Mouse (Mus musculus): Measurements from ENCODE around the gene Wdr20. TPM values are rescaled to one million over a fixed set of nuclear protein-coding genes. Genes with fewer than 3 reads are reported as not detected.
"Not testable (repeated sequence)": the region's sequence is repeated elsewhere in the genome, so short reads cannot be mapped to it uniquely, and the experiment has no call there.

Gene Wdr20
- total RNA-seq (2022), result 10 to 100 TPM; 13.3 to 19.9 (median 15.9) TPM

DNA sequence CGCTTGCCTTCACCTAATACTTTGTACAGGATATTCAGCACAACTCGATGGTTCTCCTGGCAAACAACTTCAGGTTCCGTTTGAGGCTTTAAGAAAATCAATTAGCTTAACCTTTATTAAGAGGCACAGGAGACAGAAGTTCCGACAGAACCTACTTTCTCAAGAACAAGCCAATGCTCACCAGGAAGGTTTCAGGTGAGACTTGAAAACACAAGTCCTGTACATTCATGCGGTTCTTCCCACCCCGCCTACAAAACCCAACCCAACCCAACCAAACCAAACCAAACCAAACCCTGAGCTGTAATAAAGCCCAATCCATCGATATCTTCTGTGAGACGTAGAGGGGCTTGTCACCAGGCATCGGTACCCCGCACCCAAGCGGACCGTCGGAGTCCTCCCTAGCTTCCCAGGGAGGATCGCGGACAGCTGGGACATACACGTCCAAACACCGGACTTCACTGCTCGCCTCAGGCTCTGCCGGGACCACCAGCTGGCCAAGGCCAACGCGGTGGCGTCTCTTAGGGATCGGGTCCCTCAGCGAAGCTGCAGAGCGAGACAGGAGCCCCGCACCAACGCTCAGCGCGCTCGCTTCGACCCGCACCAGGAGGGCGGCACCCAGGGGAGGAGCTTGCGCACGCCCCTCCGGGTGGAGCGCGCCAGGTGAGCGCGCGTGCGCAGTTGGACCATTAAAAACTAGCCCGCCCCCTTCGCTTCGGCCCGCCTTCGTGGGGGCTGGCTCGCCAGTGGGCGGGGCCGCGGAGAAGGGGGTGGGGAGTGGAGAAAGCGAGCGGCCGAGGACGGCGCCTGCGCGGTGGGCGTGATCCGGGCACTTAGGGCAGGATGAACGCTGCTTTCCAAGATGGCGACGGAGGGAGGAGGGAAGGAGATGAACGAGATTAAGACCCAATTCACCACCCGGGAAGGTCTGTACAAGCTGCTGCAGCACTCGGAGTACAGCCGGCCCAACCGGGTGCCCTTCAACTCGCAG lies at the start of gene Wdr20:
TSS of gene Wdr20 (plus strand) at position 775 of the 988 bp plus-strand sequence.
- DNase-seq (ENCODE audit: low spot score in 2 of 2), result peak; percentile 94 to 95

DNA sequence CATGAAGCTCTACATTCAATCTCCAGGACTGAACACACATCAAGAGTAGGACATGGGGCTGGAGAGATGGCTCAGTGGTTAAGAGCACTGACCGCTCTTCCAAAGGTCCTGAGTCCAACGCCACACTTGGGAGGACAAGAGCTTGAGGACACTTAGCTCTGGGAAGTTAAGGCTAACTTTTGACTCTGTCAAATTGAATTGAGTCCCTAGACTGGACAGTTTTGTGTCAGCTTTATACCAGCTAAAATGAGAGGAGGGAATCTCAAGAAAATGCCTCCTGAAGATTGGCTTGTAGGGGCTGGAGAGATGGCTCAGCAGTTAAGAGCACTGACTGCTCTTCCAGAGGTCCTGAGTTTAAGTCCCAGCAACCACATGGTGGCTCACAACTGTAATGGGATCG lies 48.8 kb upstream of the Wdr20 start:
- not testable (repeated sequence) for DNase-seq (ENCODE audit: low spot score in 2 of 2)

DNA sequence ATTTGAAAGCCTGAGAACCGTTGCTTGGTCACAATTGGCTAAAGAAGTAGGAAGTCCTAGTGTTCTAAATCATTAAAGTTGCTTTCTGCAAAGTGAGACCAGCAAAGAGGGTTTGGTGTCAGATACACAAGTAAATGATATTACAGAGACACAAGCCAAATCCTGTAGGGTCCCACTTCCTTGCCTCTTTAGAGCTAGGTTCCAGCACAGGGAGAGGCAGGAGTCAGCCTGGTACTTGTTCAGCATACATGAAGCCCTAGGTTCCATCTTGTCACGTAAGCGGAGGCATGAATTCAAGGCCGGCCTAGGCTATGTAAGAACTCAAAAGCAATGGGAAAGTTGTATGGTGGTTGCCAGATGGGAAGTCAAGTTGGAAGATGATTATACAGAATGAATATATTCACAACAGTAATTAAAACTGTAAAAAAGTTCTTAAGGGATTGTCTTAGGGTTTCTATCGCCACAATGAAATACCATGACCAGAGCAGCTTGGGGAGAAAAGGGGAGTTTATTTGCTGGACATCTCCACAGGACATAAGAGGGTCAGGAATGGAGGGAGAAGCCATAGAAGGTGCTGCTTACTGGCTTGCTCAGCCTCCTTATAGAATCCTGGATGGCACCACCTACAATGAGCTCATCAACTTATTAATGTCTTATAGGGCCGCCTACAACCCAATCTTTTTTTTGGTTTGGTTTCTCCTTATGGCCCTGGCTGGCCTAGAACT lies 47.7 kb upstream of the Wdr20 start:
- no peak for DNase-seq (ENCODE audit: low spot score in 2 of 2)

DNA sequence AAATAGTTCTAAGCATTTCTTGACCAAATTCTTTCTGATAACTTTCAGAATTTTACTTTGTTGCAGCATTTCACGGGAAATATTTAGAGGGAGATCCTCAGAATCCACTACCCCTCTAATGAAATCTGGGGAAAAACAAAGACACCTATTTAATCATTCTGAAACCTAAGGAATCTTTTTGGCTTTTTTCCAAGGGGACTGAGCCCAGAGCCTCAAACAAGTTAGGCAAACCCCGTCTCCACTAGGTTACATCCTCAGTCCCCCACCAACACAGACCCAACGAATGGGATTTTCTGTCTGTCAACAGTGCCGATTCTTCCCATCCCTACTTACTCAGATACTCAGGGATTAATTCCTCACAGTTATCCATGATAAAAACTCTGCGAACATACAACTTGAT lies 44.4 kb upstream of the Wdr20 start:
- DNase-seq (ENCODE audit: low spot score in 2 of 2), result not testable (repeated sequence)

DNA sequence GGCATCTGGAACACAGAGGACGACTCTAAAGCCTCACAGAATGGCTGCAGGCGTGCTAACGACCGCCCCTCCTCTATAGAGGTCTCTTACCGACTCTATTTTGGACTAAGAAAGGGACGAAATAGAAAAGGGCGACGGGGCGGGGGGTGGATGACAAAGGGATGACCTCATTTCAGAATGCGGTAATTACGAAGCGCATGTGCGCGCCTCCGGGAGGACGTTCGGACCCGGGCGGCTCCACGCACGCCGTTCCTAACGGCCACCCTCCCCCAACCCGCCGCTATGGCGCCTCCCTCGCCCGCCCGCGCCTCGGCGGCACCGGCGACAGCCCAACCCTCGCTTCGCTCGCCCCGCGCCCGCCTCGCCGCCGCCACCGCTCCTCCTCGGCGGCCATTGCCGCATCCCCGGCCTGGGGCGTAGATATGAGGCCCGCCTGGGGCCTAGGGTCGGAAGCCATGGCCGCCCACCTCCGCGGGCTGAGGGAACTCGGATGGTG lies 42.0 kb upstream of the Wdr20 start:
- DNase-seq (ENCODE audit: low spot score in 2 of 2), result no peak

DNA sequence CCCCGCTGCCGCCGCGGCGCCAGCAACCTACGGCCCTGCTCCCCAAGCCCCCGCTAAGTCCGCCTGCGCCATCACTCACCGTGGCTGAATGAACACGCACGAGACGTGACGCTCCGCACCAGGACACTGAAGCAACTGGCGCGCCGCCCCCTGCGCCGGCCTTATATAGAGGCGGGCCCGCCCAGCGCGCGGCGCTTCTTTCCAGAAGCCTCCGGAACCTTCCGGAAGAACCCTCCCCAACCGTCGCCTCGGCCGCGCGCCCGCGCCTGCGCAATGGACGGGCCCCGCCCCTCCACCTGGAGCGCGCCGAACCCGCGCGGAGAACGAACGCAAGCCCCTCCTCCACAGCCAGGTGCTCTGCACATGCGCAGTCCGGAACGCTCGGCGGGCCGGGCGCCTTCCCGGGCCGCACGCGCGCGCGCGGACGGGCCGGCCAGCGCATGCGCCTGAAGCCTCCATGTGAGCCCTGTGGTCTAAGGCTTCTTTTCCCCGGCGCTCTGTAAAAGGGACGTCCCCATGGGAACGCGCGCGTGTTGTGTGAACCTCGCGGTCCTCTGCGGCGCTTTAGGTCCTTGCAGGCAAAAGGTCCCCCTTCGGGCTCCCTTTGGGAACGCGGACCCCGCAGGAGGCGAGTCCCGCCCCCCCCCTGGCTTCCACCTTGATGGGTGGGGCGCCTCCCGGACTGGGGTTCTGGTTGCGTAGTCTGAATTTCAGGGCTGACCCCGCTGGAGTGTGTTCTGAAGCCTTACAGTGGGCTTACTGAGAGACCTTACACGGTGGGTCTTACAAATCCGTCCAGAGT lies 41.4 kb upstream of the Wdr20 start:
- peak; percentile 96 to 97 for DNase-seq (ENCODE audit: low spot score in 2 of 2)

DNA sequence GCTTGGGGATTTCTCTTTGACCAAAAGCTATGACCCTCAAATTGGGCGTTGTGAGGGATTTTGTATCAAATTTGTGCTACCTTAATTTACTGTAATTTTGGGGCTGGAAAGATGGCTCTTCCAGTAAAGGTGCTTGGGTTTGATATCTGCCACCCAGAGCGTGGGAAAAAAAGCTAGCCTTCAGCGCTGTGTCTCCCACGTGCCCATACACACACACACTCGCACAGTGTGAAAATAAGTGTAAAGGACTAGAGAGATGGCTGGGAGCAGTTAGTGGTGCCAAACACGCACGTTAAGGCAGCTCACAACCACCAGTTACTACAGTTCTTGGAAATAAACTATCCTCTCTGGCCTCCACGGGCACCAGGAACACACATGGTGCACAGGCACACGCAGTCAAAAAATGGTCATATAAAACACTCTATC lies 40.8 kb upstream of the Wdr20 start:
- no peak for DNase-seq (ENCODE audit: low spot score in 2 of 2)

DNA sequence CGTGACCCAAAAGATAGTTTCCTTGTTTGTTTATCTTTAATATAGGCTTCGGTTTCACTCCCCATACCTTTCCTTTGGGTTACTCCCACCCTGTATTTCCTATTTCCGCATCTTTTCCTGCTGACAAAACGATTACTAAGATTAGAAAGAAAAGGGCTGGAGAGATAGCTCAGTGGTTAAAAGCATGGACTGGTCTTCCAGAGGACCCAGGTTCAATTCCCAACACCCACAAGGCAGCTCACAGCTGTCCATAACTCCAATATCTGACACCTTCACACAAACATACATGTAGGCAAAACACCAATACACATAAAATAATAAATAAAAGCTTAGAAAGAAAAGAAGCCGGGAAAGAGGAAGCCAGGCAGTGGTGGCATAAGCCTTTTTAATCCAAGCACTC lies 40.3 kb upstream of the Wdr20 start:
- no peak for DNase-seq (ENCODE audit: low spot score in 2 of 2)

DNA sequence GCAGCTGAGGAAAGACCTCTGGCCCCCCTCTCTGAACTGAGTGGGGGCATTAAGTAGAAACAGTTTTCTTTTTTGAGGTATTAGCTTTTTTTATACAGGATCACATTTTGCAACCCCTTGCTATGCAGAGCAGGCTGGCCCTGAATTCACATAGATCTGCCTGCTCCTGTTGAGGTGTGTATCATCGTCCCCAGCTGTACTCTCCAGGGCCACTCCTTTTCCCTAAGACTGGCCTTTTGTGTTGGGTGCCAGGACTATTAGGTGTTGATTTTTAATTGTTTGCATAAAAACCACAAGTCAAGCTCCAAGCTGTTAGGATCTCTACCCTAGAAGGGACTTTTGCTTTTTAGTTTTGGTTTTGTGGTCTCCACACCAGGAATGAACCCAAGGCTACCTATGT lies 39.7 kb upstream of the Wdr20 start:
- no peak for DNase-seq (ENCODE audit: low spot score in 2 of 2)

DNA sequence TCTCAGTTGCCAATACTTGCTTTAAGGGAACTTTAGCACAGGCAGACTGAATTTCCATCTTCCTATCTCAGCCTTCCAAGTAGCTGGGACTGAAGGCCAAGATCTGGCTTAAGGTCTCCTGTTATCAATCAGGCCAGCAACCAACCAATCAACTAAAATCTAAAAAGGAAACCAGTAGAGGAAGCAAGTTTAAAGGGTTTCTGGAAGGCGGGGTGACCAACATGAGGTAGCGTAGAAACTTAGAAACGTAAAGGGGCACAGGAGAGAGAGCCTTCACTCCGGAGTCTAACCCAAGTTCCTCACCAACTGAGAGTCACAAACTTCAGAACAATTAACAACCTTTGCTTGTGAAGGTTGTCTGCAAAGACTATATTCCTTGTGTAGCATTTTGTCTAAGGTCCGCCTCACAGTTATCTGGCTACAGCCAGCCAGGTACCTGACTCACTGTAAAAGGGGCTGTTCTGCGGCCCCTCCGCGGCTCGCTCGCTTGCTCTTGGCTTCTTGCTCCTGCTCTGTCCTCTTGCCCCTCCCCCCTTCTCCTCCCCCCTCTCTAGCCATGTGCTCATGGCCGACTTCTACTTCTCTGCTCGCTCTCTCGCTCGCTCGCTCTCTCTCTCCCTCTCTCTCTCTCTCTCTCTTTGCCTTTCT lies 39.1 kb upstream of the Wdr20 start:
- DNase-seq (ENCODE audit: low spot score in 2 of 2), result no peak

DNA sequence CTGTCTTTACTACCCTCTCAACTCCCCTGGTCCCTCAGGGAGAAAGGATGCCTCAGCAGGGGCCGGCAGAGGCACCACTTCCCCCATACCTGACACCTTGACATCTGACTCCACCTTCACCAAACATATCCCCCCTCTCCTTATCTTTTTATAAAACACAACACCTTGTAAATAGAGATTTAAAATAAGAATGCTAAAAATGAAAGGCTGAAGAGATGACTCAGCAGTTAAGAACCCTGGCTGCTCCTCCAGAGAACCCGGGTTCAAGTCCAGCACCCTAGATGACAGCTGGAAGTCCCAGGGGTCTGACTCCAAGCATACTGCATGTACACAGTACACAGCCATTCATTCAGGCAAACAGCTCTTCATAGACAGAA lies 38.6 kb upstream of the Wdr20 start:
- no peak for DNase-seq (ENCODE audit: low spot score in 2 of 2)

DNA sequence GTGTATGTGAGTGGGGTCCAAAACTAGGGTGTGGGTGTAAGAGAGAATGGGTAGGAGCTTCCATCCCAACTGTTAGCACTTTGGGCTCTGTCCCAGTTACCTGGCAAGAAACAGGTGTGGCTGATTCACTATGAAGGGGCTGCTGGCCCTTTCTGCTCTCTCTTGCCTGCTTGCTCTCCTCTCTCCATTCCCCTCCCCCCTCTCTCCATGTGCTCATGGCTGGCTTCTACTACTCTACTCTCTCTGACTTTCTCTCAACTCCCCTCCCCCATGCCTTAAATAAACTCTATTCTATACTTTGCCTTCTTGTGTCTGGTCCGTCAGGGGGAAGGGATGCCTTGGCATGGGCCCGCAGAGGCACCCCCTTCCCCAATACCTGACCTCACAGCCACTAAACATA lies 37.0 kb upstream of the Wdr20 start:
- DNase-seq (ENCODE audit: low spot score in 2 of 2), result no peak

DNA sequence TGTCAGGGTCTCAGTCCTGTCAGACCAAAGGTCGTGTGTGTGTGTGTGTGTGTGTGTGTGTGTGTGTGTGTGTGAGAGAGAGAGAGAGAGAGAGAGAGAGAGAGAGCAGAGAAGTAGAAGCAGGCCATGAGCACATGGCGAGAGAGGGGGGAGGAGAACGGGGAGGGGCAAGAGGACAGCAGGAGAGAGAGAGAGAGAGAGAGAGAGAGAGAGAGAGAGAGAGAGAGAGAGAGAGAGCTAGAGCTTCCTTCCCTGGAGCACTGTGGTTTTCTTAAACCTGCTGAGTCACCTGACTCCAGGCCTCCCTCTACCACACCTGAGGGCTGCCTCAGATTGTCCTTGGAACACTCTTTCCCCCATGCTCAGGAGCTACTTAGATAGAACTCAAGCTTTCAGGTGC lies 36.4 kb upstream of the Wdr20 start:
- not testable (repeated sequence) for DNase-seq (ENCODE audit: low spot score in 2 of 2)

DNA sequence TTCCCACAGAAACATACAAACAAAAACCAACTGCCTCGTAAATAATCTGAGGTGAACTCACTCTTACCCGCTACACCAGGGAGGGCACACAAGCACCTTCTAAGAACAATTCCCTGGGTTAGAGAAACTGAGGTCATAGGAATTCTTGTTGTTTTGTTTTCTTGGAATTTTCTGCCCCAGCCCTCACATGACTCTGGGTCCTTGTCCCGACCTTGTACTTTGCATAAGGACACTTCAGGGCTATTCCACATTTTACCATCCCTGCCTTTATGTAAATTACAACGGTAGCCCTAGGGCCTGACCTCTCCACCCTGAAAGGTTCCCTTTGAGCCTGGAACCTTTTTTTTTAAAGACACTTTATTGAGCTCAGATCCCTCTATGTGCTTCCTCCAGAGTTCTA lies 35.2 kb upstream of the Wdr20 start, which contains the start of gene Hsp90aa1:
TSS of gene Hsp90aa1 (minus strand) at position 173 of the 400 bp plus-strand sequence.
- no peak for DNase-seq (ENCODE audit: low spot score in 2 of 2)

DNA sequence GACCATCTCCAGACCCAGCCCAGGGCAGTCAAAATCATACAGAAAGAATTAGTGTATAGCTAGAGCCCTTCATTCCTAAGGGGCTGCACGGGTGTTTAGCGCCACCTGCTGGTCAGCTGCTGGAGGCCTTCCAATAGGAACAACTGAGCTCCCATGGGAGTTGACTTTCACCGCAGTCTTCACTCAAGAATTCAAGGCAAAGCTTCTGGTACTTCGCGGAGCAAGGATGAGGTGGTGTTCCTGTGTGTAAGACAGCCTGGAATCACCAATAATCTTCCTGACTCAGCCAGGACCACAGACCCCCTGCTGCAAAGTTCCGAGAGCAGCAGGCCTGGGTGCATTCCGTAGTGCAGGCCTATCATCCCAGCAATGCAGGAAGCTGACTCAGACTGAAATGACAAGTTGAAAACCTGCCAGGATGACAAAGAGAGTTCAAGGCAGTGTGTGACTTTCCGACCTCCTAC lies 34.7 kb upstream of the Wdr20 start:
- DNase-seq (ENCODE audit: low spot score in 2 of 2), result peak; percentile 73 to 76

DNA sequence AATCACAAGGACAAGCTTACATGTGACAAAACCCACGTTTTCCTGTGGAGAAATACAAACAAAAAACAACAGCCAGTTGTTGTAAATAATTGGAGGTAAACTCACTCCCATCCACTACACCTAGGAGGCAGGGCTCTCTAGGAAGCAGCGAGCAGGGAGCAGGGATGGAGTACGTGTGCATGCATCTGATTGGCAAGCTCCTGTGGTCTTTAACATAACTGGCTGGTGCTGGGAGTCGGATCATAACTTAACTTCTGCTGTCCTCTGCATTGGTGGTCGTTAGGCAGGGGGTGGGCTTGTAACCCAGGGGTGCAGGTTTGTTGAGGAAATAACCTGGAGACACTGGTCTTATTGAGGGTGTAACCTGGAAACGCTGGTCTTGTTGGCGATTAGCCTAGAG lies 34.1 kb upstream of the Wdr20 start:
- DNase-seq (ENCODE audit: low spot score in 2 of 2), result no peak

DNA sequence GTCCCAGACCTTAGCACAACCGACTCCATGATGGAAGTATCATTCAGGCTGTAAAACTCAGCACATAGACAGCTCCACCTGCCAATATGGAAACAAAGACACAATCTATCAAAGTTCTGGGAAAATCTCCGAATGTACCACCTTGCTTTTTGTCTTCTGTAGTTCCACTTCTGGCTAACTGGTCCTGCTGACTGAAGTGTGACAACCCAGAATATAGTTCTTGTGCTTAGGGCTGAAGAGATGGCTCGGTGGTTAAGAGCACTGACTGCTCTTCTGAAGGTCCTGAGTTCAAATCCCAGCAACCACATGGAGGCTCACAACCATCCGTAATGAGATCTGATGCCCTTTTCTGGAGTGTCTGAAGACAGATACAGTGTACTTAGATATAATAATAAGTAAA lies 32.3 kb upstream of the Wdr20 start:
- DNase-seq (ENCODE audit: low spot score in 2 of 2), result not testable (repeated sequence)

DNA sequence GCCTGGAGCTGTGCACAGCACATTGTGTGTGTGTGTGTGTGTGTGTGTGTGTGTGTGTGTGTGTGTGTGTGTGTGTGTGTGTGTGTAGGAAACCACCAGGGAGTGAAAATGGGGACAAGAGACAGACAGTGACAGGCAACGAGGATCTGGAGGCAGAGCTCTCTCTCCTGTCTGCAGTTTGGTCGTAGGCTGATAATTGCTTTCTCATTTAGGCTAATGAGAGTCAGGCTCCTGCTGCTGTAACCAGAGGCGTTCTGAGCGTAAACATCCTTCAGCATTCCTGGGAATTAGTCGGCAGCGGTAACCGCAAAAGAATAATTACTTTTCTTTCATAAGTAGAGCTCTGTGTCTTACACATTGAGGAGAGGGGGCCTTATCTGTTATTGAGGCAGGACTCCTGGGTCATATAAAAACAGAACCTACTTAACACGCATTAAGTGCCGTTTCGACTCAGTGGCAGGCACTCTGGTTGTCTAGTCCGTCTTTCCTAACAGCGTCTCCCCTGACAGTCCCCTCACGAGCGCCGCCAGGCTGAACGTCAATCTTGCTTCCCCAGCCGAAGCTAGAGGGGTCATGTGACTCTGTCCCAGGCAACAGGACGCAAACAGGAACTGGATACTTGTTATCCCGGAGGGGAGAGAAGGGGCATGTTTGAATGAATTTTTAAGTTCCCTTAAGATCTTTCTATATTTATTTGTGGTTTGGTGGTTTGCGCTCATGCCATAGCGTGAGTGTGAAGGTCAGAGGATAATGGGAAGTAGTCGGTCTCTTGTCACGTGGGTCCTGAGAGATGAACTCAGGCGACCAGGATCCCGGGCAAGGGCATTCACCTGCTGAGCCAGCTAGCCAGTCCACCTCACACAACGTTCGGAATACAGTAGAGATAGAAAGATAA lies 31.2 kb upstream of the Wdr20 start:
- peak; percentile 32 to 49 for DNase-seq (ENCODE audit: low spot score in 2 of 2)

DNA sequence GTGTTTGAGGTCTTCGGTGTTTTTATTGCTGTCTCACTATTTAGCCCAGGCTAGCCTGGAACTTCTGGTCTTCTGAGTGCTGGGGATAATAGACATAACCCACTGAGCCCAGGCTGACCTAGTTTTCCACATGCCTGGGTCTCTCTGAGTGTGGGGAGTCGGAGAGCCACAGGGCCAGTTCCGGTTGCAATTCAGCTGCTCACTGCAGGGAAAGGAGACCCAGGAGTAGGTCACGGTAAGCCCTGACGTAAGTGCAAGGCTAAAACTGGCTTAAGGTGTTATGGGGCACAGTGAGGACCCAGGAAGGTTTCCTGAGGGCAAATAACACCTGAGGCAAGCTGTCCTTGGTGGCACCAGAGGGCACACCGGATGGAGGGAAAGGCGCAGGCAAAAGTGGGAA lies 30.3 kb upstream of the Wdr20 start:
- no peak for DNase-seq (ENCODE audit: low spot score in 2 of 2)

DNA sequence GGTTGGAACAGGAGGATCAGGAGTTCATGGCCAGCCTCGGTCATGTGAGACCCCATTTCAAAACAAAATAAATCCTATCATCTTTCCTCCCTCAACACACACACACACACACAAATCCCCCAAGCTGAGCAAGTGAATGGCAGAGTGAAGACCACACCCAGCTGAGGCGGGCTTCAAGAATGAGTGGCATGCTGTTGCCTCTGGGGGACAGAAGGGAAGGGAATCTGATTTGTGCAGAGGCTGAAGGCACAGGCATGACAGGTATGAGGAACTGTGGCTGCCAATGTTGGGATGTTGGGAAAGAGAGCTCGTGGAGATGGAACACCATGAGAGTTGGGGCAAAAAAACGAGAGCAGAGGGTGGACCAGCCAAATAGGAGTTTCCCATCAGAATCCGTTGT lies 26.5 kb upstream of the Wdr20 start:
- DNase-seq (ENCODE audit: low spot score in 2 of 2), result no peak

Data from gastrocnemius, adult 8-10 months (tissue).